Mouse (Mus musculus) telencephalon, adult 2 months (tissue): ENCODE measurements around the gene Cadps2.

Source experiments
- DNase-seq: peaks from one replicate; pipeline ENCODE4 v3.0.0-alpha.2; 2011; ENCODE audit warnings: low read depth, low spot score

Cadps2 gene

GRCm38 (mm10) chr6:23252196-23253135, 586.8 kb downstream of the Cadps2 start:
- no peak for DNase-seq

- DNase-seq, result no peak
Observed at GRCm38 (mm10) chr6:23251431-23251830, 587.8 kb downstream of the Cadps2 start.

- DNase-seq, result no peak
Observed at GRCm38 (mm10) chr6:23250288-23250955, 588.8 kb downstream of the Cadps2 start.

- no peak for DNase-seq
Observed at GRCm38 (mm10) chr6:23249616-23250287, 589.5 kb downstream of the Cadps2 start.

- DNase-seq, result no peak
Observed at GRCm38 (mm10) chr6:23249053-23249401, 590.2 kb downstream of the Cadps2 start.

- DNase-seq, result no peak
Observed at GRCm38 (mm10) chr6:23248313-23249052, 590.7 kb downstream of the Cadps2 start, which contains the start of gene Fezf1. TSS of gene Fezf1 (minus strand) at chr6:23248362.

GRCm38 (mm10) chr6:23247512-23248312, 591.5 kb downstream of the Cadps2 start:
- no peak for DNase-seq

GRCm38 (mm10) chr6:23246790-23247511, 592.3 kb downstream of the Cadps2 start:
- DNase-seq, result no peak

GRCm38 (mm10) chr6:23246061-23246789, 593.0 kb downstream of the Cadps2 start:
- DNase-seq, result no peak

GRCm38 (mm10) chr6:23245545-23246011, 593.6 kb downstream of the Cadps2 start:
- DNase-seq, result no peak

- DNase-seq, result no peak
Observed at GRCm38 (mm10) chr6:23245121-23245520, 594.1 kb downstream of the Cadps2 start.

- no peak for DNase-seq
Observed at GRCm38 (mm10) chr6:23243821-23244760, 595.1 kb downstream of the Cadps2 start.
